Mouse (Mus musculus): ENCODE measurements at regions not wholly inside any gene's neighbourhood (a gene's known extent, or its start where the extent isn't known, plus 50 kb on each side); places are given as distances from the start of the nearest gene placed in this dataset.

DNA sequence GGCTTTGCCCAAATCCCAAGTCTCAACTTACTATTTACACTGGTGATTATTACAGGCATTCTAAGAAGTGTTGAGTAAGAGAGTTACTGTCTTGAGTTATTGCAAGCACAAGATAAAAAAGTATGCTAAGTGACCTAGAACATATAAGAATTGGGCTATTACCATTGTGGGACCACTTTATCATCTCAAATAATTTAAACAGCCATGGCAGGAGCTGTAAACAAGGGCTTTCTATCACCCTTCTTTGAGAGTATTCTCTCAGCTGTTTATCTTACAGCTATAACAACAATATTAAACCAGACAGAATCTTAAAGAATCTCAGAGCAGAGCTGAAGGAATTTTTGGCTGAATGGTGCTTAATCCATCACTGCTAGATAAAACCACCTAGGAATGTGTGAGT lies 94.2 kb upstream of the Mpdz start:
- TF ChIP-seq CTCF (IDR thresholded peaks at IDR 0.05; ENCODE audit: insufficient read depth, low read depth, low read length) (no peak), POLR2A (IDR thresholded peaks at IDR 0.05; ENCODE audit: insufficient read depth, low read depth, low read length) (no peak)

Measured in olfactory bulb, adult 2 months (tissue).